Mouse (Mus musculus) c-Kit-negative CD71-positive TER-119-positive erythroid progenitor cells, embryonic 14.5 days (primary cell): ENCODE data around the gene Olfr834.

Source experiments
- DNase-seq: peaks from one replicate; pipeline ENCODE4 v3.0.0-alpha.2; 2013; ENCODE audit warnings: low read depth, low spot score

Gene Olfr834

DNA sequence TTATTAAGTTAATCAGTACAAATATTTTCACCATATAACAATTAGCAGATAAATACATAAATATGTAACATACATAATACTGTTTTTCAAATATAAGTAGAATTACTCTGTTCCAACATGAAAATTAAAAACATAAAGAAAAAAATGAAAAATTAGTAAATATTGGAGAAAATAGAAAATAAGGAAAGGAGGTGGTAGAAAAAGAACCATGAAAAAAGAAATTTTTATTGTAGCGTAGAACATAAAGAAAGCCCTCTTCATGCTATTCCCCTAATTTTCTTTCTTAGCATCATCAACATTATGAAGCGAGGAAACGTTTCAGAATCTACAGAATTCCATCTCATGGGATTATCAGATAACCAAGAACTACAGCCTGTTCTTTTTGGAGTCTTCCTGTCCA is at the start of gene Olfr834:
Gene Olfr834, plus strand, starts transcription at position 301 of the 400 bp plus-strand sequence.
- DNase-seq: no peak

DNA sequence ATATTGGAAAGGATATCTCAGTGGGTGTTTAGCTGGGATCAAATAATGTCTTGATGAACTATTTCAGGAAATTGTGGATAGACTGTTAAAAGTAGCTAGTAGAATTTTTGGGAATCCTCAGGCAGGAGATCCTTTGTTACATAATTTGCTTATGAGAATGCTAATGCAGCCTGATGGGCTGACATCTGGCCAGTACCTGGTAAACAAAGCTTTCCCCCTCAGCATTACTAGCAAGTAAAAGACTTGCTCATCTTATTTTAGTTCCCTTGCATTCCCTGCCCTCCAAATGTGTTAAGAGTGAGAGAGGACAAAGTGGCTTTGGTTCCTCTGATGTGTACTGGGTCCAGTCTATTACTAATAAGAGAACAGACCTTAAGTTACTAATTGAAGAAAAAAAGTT is 25.8 kb upstream of the Olfr834 start:
- no peak for DNase-seq

DNA sequence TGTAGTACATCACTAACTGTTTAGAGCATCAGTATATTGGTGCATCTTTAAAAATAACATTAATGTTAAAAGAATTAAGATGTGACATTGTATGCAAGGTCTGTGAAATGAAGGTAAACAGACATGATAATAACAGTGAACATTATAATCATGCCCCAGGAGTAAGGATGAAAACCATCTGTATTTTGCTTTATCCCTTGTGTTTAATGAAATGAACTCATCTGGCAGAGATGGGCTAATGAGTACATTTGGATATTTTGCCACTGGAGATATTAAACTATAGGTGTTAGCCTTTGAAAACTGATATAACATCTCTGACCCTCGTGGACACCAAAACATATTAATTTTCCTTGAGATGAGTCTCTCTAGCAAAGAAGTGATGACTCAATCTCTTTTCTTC is 44.6 kb downstream of the Olfr834 start, which contains the start of gene Olfr835:
Gene Olfr835, plus strand, starts transcription at position 301 of the 400 bp plus-strand sequence.
- no peak for DNase-seq
